Mouse (Mus musculus) small intestine, adult 2 months (tissue): Measurements from ENCODE around the gene Hist2h3c1.

Experiments used
- CTCF ChIP-seq: fragments of 200-500 bp; IDR thresholded peaks from 2 replicates; pipeline ENCODE4 v1.5.1; 2012; ENCODE audit warnings: low read depth, mild to moderate bottlenecking, control low read depth, inconsistent platforms, low read length, moderate library complexity, mixed read lengths; ENCODE audit not compliant: insufficient replicate concordance, insufficient read length; ENCODE audit errors: extremely low read depth
- POLR2A ChIP-seq: fragments of 200-500 bp; IDR thresholded peaks from 2 replicates; pipeline ENCODE4 v1.6.1; 2012; ENCODE audit warnings: low read depth, mild to moderate bottlenecking, control low read depth, inconsistent platforms, low read length, moderate library complexity

- no peak; the same call in 1 of the 2 replicates for TF ChIP-seq POLR2A
- peak; percentile 29; the same call in 1 of the 2 replicates for TF ChIP-seq CTCF
Observed at GRCm38 (mm10) chr3:96263558-96264403, 17.3 kb downstream of the Hist2h3c1 start.
